Mouse (Mus musculus) embryonic facial prominence, embryonic 12.5 days (tissue): ENCODE measurements around the gene Fam162b. TPM values are rescaled to one million over a fixed set of nuclear protein-coding genes. Genes with fewer than 3 reads are reported as not detected.

Experiments
- ATAC-seq: fragments of 200-750 bp; cut with Nextera tagmentation; 2 replicates; pipeline ENCODE4 v1.8.0; 2017; ENCODE audit not compliant: insufficient number of reproducible peaks, insufficient read depth, low FRiP score, low TSS enrichment
- H3K27ac ChIP-seq: fragments of 300-500 bp; sonication (generic); 2 replicates; pipeline ENCODE4 v1.5.1; 2016; ENCODE audit warnings: mild to moderate bottlenecking
- H3K27me3 ChIP-seq: fragments of 300-500 bp; sonication (generic); 2 replicates; pipeline ENCODE4 v1.6.1; 2016; ENCODE audit warnings: mild to moderate bottlenecking, moderate library complexity
- H3K36me3 ChIP-seq: fragments of 300-500 bp; sonication (generic); 2 replicates; pipeline ENCODE4 v1.6.1; 2016; ENCODE audit warnings: mild to moderate bottlenecking
- H3K4me1 ChIP-seq: fragments of 300-500 bp; sonication (generic); 2 replicates; pipeline ENCODE4 v1.6.1; 2016
- H3K4me2 ChIP-seq: fragments of 300-500 bp; sonication (generic); replicated peaks from 2 replicates; pipeline ENCODE4 v1.6.1; 2016; ENCODE audit warnings: mild to moderate bottlenecking, moderate library complexity
- H3K4me3 ChIP-seq: fragments of 300-500 bp; sonication (generic); 2 replicates; pipeline ENCODE4 v1.5.1; 2016; ENCODE audit warnings: mild to moderate bottlenecking
- H3K9ac ChIP-seq: fragments of 300-500 bp; sonication (generic); 2 replicates; pipeline ENCODE4 v1.6.1; 2016; ENCODE audit warnings: mild to moderate bottlenecking, moderate library complexity
- H3K9me3 ChIP-seq: fragments of 300-500 bp; sonication (generic); 2 replicates; pipeline ENCODE4 v1.6.1; 2016; ENCODE audit warnings: mild to moderate bottlenecking, moderate library complexity
- WGBS: fragments of 180-500 bp; shearing (Covaris S2); methylation state at CpG from one replicate; pipeline ENCODE4 v1.1.7; 2016; 5-methylcytosine and 5-hydroxymethylcytosine counted together
- polyA plus RNA-seq: library from polyadenylated mRNA; unstranded; fragments of >200 nt; fragmentation: Nextera tagmentation; extraction: Ambion mirVana; gene quantifications from 2 replicates; pipeline ENCODE4 v1.2.1, GENCODE M21; 2016

Fam162b gene
- polyA plus RNA-seq: 1.3 and 2.3 TPM in 2 replicates

- WGBS: 4% methylated on average over 19 of the region's 19 CpGs
- 0 out of 2 replicates have a peak, but pooled peaks have one; percentile 69 for ATAC-seq
Measured at GRCm38 (mm10) chr10:51590139-51590574, at the start of gene Fam162b. Gene Fam162b (minus strand): TSS chr10:51590517.

GRCm38 (mm10) chr10:51631411-51632136, 41.3 kb upstream of the Fam162b start, which contains the start of gene Gprc6a:
Gene Gprc6a (minus strand): TSS chr10:51631461.
- Histone ChIP-seq H3K9me3 (no peaks in the 10 kb centered on the region), H3K4me1 (no peaks in the 10 kb centered on the region), H3K4me2 (no peak within 1 kb of the TSS), H3K27ac (no peak within 1 kb of the TSS), H3K36me3 (no peaks in the 10 kb centered on the region), H3K4me3 (no peak within 1 kb of the TSS), H3K9ac (no peak within 1 kb of the TSS), H3K27me3 (no peaks in the 10 kb centered on the region)
- ATAC-seq: no peak
- 76% methylated on average over 8 of the region's 8 CpGs for WGBS

More at GRCm38 (mm10) chr10:51590139-51590574, at the start of gene Fam162b:
- Histone ChIP-seq H3K4me3 (peak within 1 kb of the TSS; percentile 34), H3K9ac (peak within 1 kb of the TSS; percentile 17; the same call in 1 of the 2 replicates), H3K4me1 (no peaks in the 10 kb centered on the region), H3K27ac (no peak within 1 kb of the TSS), H3K9me3 (no peaks in the 10 kb centered on the region), H3K4me2 (peak within 1 kb of the TSS; percentile 64), H3K27me3 (no peaks in the 10 kb centered on the region), H3K36me3 (no peaks in the 10 kb centered on the region)

GRCm38 (mm10) chr10:51621193-51621592, 30.9 kb upstream of the Fam162b start:
- no peaks in the 10 kb centered on the region for H3K27me3 ChIP-seq
- 73% methylated on average over 3 of the region's 3 CpGs for WGBS
- no peak for ATAC-seq
- H3K9me3 ChIP-seq: no peaks in the 10 kb centered on the region
- H3K36me3 ChIP-seq: no peaks in the 10 kb centered on the region
- no peak overlapping the region for H3K27ac ChIP-seq
- no peak overlapping the region for H3K4me2 ChIP-seq
- H3K9ac ChIP-seq: no peak overlapping the region
- H3K4me1 ChIP-seq: no peaks in the 10 kb centered on the region
- H3K4me3 ChIP-seq: no peak overlapping the region

GRCm38 (mm10) chr10:51620126-51620525, 29.8 kb upstream of the Fam162b start:
- Histone ChIP-seq H3K27ac (no peak overlapping the region), H3K4me2 (no peak overlapping the region), H3K9me3 (no peaks in the 10 kb centered on the region), H3K9ac (no peak overlapping the region), H3K36me3 (no peaks in the 10 kb centered on the region), H3K27me3 (no peaks in the 10 kb centered on the region), H3K4me3 (no peak overlapping the region), H3K4me1 (no peaks in the 10 kb centered on the region)
- 68% methylated on average over 7 of the region's 7 CpGs for WGBS
- no peak for ATAC-seq

GRCm38 (mm10) chr10:51618538-51618937, 28.2 kb upstream of the Fam162b start:
- Histone ChIP-seq H3K4me1 (no peaks in the 10 kb centered on the region), H3K27ac (no peak overlapping the region), H3K4me2 (no peak overlapping the region), H3K27me3 (no peaks in the 10 kb centered on the region), H3K36me3 (no peaks in the 10 kb centered on the region), H3K9ac (no peak overlapping the region), H3K9me3 (no peaks in the 10 kb centered on the region), H3K4me3 (no peak overlapping the region)
- ATAC-seq: no peak
- 75% methylated on average over 2 of the region's 2 CpGs for WGBS

- H3K36me3 ChIP-seq: no peaks in the 10 kb centered on the region
- H3K9me3 ChIP-seq: no peaks in the 10 kb centered on the region
- WGBS: 76% methylated on average over 11 of the region's 11 CpGs
- H3K9ac ChIP-seq: no peak overlapping the region
- H3K4me2 ChIP-seq: no peak overlapping the region
- ATAC-seq: no peak
- no peak overlapping the region for H3K27ac ChIP-seq
- H3K4me3 ChIP-seq: no peak overlapping the region
- H3K27me3 ChIP-seq: no peaks in the 10 kb centered on the region
- H3K4me1 ChIP-seq: no peaks in the 10 kb centered on the region
Measured at GRCm38 (mm10) chr10:51614826-51615590, 24.7 kb upstream of the Fam162b start.

- H3K4me1 ChIP-seq: no peaks in the 10 kb centered on the region
- H3K27ac ChIP-seq: no peak overlapping the region
- no peaks in the 10 kb centered on the region for H3K27me3 ChIP-seq
- H3K4me3 ChIP-seq: no peak overlapping the region
- WGBS: 70% methylated on average over 3 of the region's 3 CpGs
- no peak overlapping the region for H3K4me2 ChIP-seq
- H3K9ac ChIP-seq: no peak overlapping the region
- ATAC-seq: no peak
- no peaks in the 10 kb centered on the region for H3K9me3 ChIP-seq
- no peaks in the 10 kb centered on the region for H3K36me3 ChIP-seq
Measured at GRCm38 (mm10) chr10:51613421-51613820, 23.1 kb upstream of the Fam162b start.

GRCm38 (mm10) chr10:51611969-51612682, 21.8 kb upstream of the Fam162b start:
- WGBS: 75% methylated on average over 9 of the region's 9 CpGs
- Histone ChIP-seq H3K4me2 (no peak overlapping the region), H3K27me3 (no peaks in the 10 kb centered on the region), H3K9me3 (no peaks in the 10 kb centered on the region), H3K4me1 (no peaks in the 10 kb centered on the region), H3K9ac (no peak overlapping the region), H3K4me3 (no peak overlapping the region), H3K27ac (no peak overlapping the region), H3K36me3 (no peaks in the 10 kb centered on the region)
- ATAC-seq: no peak

GRCm38 (mm10) chr10:51609741-51610425, 19.6 kb upstream of the Fam162b start:
- Histone ChIP-seq H3K36me3 (no peaks in the 10 kb centered on the region), H3K9ac (no peak overlapping the region), H3K4me1 (no peaks in the 10 kb centered on the region), H3K4me3 (no peak overlapping the region), H3K27ac (no peak overlapping the region), H3K9me3 (no peaks in the 10 kb centered on the region), H3K4me2 (no peak overlapping the region), H3K27me3 (no peaks in the 10 kb centered on the region)
- no peak for ATAC-seq
- 63% methylated on average over 4 of the region's 4 CpGs for WGBS

GRCm38 (mm10) chr10:51596928-51597635, 6.8 kb upstream of the Fam162b start:
- no peak overlapping the region for H3K27ac ChIP-seq
- no peak overlapping the region for H3K4me2 ChIP-seq
- ATAC-seq: no peak
- 79% methylated on average over 9 of the region's 9 CpGs for WGBS
- H3K27me3 ChIP-seq: no peaks in the 10 kb centered on the region
- no peak overlapping the region for H3K4me3 ChIP-seq
- H3K4me1 ChIP-seq: no peaks in the 10 kb centered on the region
- no peak overlapping the region for H3K9ac ChIP-seq
- no peaks in the 10 kb centered on the region for H3K36me3 ChIP-seq
- no peaks in the 10 kb centered on the region for H3K9me3 ChIP-seq
